Mouse (Mus musculus) testis, adult 2 months (tissue): ENCODE data around the gene Fscn2. TPM values are rescaled to one million over a fixed set of nuclear protein-coding genes. Genes with fewer than 3 reads are reported as not detected.
"Not testable (repeated sequence)": the region's sequence is repeated elsewhere in the genome, so short reads cannot be mapped to it uniquely, and the experiment has no call there.

Experiments
- H3K27ac ChIP-seq: fragments of 200-500 bp; 2 replicates; pipeline ENCODE4 v1.5.1; 2012; ENCODE audit warnings: low read depth, low read length; ENCODE audit not compliant: control insufficient read depth, insufficient read depth
- H3K27me3 ChIP-seq: fragments of 200-500 bp; 2 replicates; pipeline ENCODE4 v1.6.1; 2012; ENCODE audit warnings: mild to moderate bottlenecking, low read length, moderate library complexity; ENCODE audit not compliant: control insufficient read depth, insufficient read depth
- H3K36me3 ChIP-seq: fragments of 200-500 bp; 2 replicates; pipeline ENCODE4 v1.6.1; 2012; ENCODE audit warnings: mild to moderate bottlenecking, low read length; ENCODE audit not compliant: control insufficient read depth, insufficient read depth
- H3K4me1 ChIP-seq: fragments of 200-500 bp; 2 replicates; pipeline ENCODE4 v1.6.1; 2012; ENCODE audit warnings: low read length; ENCODE audit not compliant: control insufficient read depth, insufficient read depth
- H3K4me3 ChIP-seq: fragments of 200-500 bp; 2 replicates; pipeline ENCODE4 v1.5.1; 2012; ENCODE audit warnings: low read depth, mild to moderate bottlenecking, low read length, moderate library complexity, mixed read lengths; ENCODE audit not compliant: control insufficient read depth
- CTCF ChIP-seq: fragments of 200-500 bp; IDR thresholded peaks from 2 replicates; pipeline ENCODE4 v1.5.1; 2012; ENCODE audit warnings: low read depth, mild to moderate bottlenecking, inconsistent platforms, low read length, moderate library complexity; ENCODE audit not compliant: control insufficient read depth, insufficient read depth, insufficient replicate concordance
- POLR2A ChIP-seq: fragments of 200-500 bp; IDR thresholded peaks from 2 replicates; pipeline ENCODE4 v1.6.1; 2012; ENCODE audit warnings: low read depth, mild to moderate bottlenecking, inconsistent platforms, low read length, moderate library complexity; ENCODE audit not compliant: control insufficient read depth
- polyA plus RNA-seq: library from polyadenylated mRNA; depleted of rRNA; stranded (reverse); fragments of >200 nt; gene quantifications from 2 replicates; pipeline ENCODE4 v1.2.3, GENCODE M21; 2012

Gene Fscn2
- polyA plus RNA-seq, 1 experiment, result 2.1 TPM

DNA sequence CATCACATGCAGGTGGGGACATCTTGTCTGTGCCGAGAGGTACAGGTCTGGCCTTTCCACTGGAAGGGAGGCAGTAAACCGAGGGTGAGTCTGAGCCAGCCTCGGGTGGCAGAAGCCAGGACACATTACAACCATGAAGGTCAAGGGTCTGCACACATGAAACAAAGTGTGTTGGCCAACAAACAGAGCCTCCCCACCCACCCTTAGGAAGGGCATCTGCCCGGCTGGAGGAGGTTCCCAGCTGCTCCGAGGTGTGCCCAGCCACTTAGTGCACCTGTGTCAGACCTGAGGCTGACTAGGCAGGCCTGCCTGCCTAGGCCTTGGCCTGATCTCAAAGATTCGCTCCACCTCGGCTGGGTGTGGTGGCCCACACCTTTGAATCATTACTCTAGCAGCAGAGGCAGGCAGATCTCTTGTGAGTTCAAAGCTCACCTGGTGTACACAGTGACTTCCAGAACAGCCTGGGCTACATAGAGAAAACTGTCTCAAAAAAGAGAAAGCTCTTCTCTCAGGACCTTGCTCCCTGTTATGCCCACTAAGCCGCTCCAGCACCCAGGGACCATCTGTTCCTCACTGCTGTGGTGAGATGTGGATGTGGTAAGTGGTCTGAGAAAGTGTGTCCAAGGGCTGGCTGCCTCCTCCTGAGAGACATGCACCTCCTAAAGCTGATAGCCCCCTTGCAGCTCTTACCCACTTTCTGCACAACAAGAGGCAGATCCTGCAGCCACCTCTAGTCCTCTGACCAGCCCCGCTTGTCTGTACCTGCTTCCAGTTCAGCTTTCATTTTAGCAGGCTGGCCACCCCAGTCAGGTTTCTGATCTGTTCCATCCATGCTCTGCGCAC, 9.9 kb upstream of the Fscn2 start:
- H3K27me3 ChIP-seq, result no peaks in the 10 kb centered on the region
- peaks cover 30% of the 10 kb centered on the region for H3K4me1 ChIP-seq
- H3K4me3 ChIP-seq, result peak overlapping the region; percentile 94
- TF ChIP-seq CTCF (no peak), POLR2A (peak; percentile 7; the same call in 1 of the 2 replicates)
- no peaks in the 10 kb centered on the region for H3K36me3 ChIP-seq
- H3K27ac ChIP-seq, result peak overlapping the region; percentile 89

DNA sequence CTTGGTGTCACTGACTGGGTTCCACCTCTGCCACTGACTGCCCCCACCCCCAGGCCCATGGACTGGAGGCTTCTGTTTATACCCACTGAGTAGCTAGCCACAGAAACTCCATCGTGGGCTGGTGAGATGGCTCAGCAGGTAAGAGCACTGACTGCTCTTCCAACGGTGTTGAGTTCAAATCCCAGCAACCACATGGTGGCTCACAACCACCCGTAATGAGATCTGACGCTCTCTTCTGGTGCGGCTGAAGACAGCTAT, 9.3 kb upstream of the Fscn2 start:
- not testable (repeated sequence) for H3K27me3 ChIP-seq, H3K4me3 ChIP-seq, H3K27ac ChIP-seq, H3K36me3 ChIP-seq
- H3K4me1 ChIP-seq, result peaks cover 30% of the 10 kb centered on the region

DNA sequence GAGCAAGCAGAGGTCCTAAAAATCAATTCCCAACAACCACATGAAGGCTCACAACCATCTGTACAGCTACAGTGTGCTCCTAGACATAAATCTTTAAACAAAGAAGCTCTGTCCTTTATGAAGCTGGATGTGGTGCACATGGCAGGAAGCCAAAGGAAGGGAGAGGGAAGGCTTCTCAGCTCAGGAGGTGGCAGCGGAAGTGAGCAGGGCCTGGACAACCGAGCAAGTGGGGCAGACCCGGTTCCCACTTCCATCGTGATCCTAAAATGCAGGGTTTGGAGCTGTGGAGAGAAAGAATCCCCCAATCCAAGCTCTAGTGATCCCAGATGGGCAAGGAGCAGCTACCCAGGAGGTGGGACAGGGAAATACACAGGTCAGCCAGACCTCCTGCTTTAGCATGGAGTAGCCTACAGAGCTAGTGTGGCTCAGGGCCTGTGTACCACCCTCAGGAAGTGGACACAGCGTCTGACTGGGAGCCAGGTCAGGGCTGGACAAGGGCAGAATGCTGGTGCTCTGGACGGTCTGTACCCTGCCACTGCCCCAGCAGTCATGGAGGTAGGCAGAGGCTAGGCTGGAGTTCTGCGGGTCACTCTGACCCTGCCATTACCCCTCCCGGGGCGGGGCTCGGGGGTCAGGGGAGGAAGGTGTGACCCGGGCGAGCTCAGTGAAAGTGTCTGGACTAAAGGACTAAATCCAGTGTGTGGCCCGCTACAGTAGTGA, 8.6 kb upstream of the Fscn2 start:
- H3K4me1 ChIP-seq, result peaks cover 30% of the 10 kb centered on the region
- TF ChIP-seq CTCF, result no peak
- peak; percentile 29; the same call in 1 of the 2 replicates for TF ChIP-seq POLR2A
- H3K4me3 ChIP-seq, result no peak overlapping the region
- H3K36me3 ChIP-seq, result no peaks in the 10 kb centered on the region
- no peaks in the 10 kb centered on the region for H3K27me3 ChIP-seq
- H3K27ac ChIP-seq, result peak overlapping the region; percentile 41; the same call in 1 of the 2 replicates

DNA sequence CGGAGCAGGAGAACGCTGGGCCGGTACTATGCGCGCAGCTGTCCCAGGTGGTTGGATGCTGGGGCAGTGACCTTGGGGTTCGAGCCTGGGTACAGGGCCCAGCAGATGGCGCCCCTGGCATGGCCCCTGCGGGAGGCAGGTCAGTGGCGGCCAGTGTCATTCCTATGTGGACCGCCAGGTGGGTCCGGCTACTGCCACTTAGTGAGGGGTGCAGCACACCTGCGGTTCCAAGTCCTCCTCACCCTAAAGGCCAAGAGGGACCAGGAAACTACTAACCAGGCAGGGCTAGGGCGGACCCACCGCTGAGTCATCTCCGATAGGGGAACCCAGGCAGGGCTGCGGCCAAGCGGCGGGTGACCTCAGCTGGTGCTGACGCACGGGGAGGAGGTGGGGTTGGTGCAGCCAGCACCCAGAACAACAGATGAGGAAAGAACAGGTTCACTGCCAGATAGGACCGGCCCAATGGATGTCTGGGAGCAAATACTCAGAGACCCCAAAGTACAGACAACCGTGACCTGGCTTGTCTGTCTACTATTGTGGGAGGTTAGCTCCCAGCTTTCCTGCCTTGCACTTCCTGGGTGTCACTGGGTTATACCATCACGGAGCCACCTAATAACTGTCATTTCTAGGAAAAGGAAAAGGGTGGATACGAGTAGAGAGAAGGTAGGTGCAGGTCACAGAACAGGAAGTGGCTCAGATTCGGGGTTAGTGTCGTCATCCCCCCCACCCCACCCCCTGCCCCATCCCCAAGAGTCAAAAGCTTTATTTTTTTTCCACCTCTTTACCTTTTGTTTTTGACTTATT, 7.6 kb upstream of the Fscn2 start:
- Histone ChIP-seq H3K4me1 (peaks cover 30% of the 10 kb centered on the region), H3K4me3 (no peak overlapping the region), H3K27ac (peak overlapping the region; percentile 54; the same call in 1 of the 2 replicates), H3K36me3 (no peaks in the 10 kb centered on the region), H3K27me3 (no peaks in the 10 kb centered on the region)
- TF ChIP-seq POLR2A (peak; percentile 45; the same call in 1 of the 2 replicates), CTCF (peak; percentile 43)

DNA sequence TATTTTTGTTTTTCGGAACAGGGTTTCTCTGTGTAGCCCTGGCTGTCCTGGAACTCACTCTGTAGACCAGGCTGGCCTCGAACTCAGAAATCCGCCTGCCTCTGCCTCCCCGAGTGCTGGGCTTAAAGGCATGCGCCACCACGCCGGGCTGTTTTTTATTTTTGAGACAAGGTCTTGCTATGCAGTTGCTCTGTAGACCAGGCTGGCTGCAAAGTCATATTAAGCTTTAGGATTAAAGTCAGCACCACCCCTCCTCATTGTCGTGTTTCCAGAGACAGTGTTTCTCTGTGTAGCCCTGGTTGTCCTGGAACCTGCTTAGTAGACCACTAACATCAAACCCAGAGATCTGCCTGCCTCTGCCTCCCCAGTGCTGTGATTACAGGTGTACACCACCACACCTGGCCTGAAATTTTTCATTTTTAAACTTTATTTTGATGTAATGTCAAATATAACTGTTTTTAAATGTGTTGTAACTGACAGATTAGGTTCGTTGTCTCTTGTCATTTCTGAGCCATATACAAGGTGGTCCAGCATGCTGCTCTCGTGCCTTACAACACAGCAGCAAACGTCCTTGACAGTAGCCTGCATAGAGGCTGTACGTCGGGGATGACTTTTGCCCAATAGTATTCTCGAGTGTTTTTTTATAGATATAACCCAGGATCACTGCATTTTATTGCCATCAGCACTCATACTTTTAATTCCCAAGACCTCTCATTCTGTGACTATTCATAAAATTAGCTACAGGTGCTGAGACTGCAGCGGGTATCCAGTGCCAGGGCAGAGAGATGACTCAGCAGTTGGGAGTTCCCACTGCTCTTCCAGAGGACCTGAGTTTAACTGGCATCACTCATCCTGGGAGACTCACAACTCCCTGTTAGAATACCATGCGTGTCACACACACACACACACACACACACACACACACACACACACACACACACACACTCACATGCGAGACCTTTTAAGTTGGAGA, 6.7 kb upstream of the Fscn2 start:
- Histone ChIP-seq H3K4me1 (peaks cover 24% of the 10 kb centered on the region), H3K27ac (0 out of 2 replicates have a peak overlapping the region, but pooled peaks have one; percentile 25), H3K27me3 (no peaks in the 10 kb centered on the region), H3K4me3 (no peak overlapping the region), H3K36me3 (no peaks in the 10 kb centered on the region)
- TF ChIP-seq POLR2A, result no peak
- TF ChIP-seq CTCF, result no peak

DNA sequence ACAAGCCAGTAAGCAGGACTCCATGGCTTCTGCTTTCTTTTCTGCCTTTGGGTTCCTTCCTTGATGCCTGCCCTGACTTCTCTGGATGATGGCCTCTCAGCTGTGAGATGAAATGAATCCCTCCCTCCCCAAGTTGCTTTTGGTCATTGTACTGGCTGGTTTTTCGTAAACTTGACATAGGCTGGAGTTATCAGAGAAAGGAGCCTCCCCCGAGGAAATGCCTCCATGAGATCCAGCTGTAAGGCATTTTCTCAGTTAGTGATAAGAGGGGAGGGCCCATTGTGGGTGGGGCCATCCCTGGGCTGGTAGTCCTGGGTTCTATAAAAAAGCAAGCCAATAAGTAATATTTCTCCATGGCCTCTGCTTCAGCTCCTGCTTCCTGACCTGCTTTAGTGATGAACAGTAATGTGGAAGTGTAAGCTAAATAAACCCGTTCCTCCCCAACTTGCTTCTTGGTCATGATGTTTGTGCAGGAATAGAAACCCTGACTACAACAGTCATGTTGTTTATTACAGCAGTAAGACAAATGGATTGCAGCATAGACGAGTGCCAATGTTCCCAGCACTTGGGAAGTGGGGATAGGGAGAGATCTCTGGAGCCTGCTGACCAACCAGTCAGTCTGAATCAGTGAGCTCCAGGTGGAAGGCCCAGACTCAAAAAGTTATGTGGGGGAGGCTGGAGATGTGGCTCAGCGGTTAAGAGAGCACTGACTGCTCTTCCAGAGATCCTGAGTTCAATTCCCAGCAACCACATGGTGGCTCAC, 5.9 kb upstream of the Fscn2 start:
- Histone ChIP-seq H3K4me1 (peaks cover 21% of the 10 kb centered on the region), H3K27ac (0 out of 2 replicates have a peak overlapping the region, but pooled peaks have one; percentile 25), H3K4me3 (no peak overlapping the region), H3K27me3 (no peaks in the 10 kb centered on the region), H3K36me3 (no peaks in the 10 kb centered on the region)
- TF ChIP-seq CTCF, result no peak
- TF ChIP-seq POLR2A, result no peak
